Mouse (Mus musculus) layer of hippocampus, adult 9-10 months (tissue): ENCODE measurements around the gene Armc2.
A peak's percentile ranks its signal among the peaks of the same experiment; 100 is the strongest.

ENCODE experiments used
- DNase-seq: peaks from one replicate; pipeline ENCODE4 v3.0.0; 2022; ENCODE audit warnings: low spot score

The Armc2 gene

GRCm38 (mm10) chr10:42018016-42018949 lies at the start of gene Armc2:
TSS of gene Armc2 (minus strand) at chr10:42018442.
- no peak for DNase-seq

GRCm38 (mm10) chr10:42064446-42064845 lies 46.2 kb upstream of the Armc2 start:
- DNase-seq = no peak

- no peak for DNase-seq
Observed at GRCm38 (mm10) chr10:42059522-42059921, 41.3 kb upstream of the Armc2 start.

GRCm38 (mm10) chr10:42057746-42058145 lies 39.5 kb upstream of the Armc2 start:
- no peak for DNase-seq

- DNase-seq = no peak
Observed at GRCm38 (mm10) chr10:42057231-42057601, 39.0 kb upstream of the Armc2 start.

- no peak for DNase-seq
Observed at GRCm38 (mm10) chr10:42056486-42057230, 38.4 kb upstream of the Armc2 start.

GRCm38 (mm10) chr10:42055224-42056165 lies 37.3 kb upstream of the Armc2 start:
- DNase-seq = no peak

- no peak for DNase-seq
Observed at GRCm38 (mm10) chr10:42051069-42051468, 32.8 kb upstream of the Armc2 start.

GRCm38 (mm10) chr10:42048648-42049047 lies 30.4 kb upstream of the Armc2 start:
- no peak for DNase-seq

- DNase-seq = no peak
Observed at GRCm38 (mm10) chr10:42044574-42044973, 26.3 kb upstream of the Armc2 start.

GRCm38 (mm10) chr10:42043307-42043706 lies 25.1 kb upstream of the Armc2 start:
- DNase-seq = no peak

GRCm38 (mm10) chr10:42042881-42043280 lies 24.6 kb upstream of the Armc2 start:
- DNase-seq = no peak

- DNase-seq = no peak
Observed at GRCm38 (mm10) chr10:42042087-42042486, 23.8 kb upstream of the Armc2 start.

GRCm38 (mm10) chr10:42038571-42038970 lies 20.3 kb upstream of the Armc2 start:
- DNase-seq = no peak

- DNase-seq = no peak
Observed at GRCm38 (mm10) chr10:42037301-42037870, 19.1 kb upstream of the Armc2 start.

GRCm38 (mm10) chr10:42036846-42037245 lies 18.6 kb upstream of the Armc2 start:
- no peak for DNase-seq

GRCm38 (mm10) chr10:42033571-42033970 lies 15.3 kb upstream of the Armc2 start:
- no peak for DNase-seq

- DNase-seq = peak; percentile 76
Observed at GRCm38 (mm10) chr10:42031021-42031420, 12.8 kb upstream of the Armc2 start.

GRCm38 (mm10) chr10:42029502-42029901 lies 11.3 kb upstream of the Armc2 start:
- DNase-seq = no peak

GRCm38 (mm10) chr10:42027337-42027736 lies 9.1 kb upstream of the Armc2 start:
- no peak for DNase-seq

GRCm38 (mm10) chr10:42024406-42024805 lies 6.2 kb upstream of the Armc2 start:
- DNase-seq = no peak

- no peak for DNase-seq
Observed at GRCm38 (mm10) chr10:42021536-42021935, 3.3 kb upstream of the Armc2 start.
